Mouse (Mus musculus) ES-E14 (cell line): ENCODE measurements at regions not wholly inside any gene's neighbourhood (a gene's known extent, or its start where the extent isn't known, plus 50 kb on each side); places are given as distances from the start of the nearest gene placed in this dataset.

Experiments
- DNase-seq: peaks from one replicate; pipeline ENCODE4 v3.0.0-alpha.2; 2013; ENCODE audit warnings: low read depth, low spot score
- H3K27ac ChIP-seq: 2 replicates; pipeline ENCODE4 v1.5.1; 2012; ENCODE audit warnings: low read depth, mild to moderate bottlenecking, low read length, moderate library complexity, mixed read lengths; ENCODE audit not compliant: poor library complexity, insufficient read depth, severe bottlenecking
- H3K36me3 ChIP-seq: 2 replicates; pipeline ENCODE4 v1.6.1; 2012; ENCODE audit warnings: mild to moderate bottlenecking, low read length, moderate library complexity, mixed read lengths; ENCODE audit not compliant: control insufficient read depth, poor library complexity, insufficient read depth, severe bottlenecking
- H3K4me1 ChIP-seq, 2 experiments: fragments of 150-350 bp in 1 of 2; sonication (generic) in 1 of 2; 2 replicates each; pipeline ENCODE4 v1.6.1; 2012; ENCODE audit warnings: low read length in 2 of 2, mild to moderate bottlenecking in 1 of 2, mixed read lengths in 1 of 2; ENCODE audit not compliant: control insufficient read depth in 2 of 2, insufficient read depth in 2 of 2, poor library complexity in 1 of 2
- H3K4me3 ChIP-seq, 2 experiments: fragments of 150-350 bp in 1 of 2; sonication (generic) in 1 of 2; 2 replicates each; pipeline ENCODE4 v1.5.1; 2012; ENCODE audit warnings: low read length in 2 of 2, low read depth in 1 of 2, mild to moderate bottlenecking in 1 of 2, mixed read lengths in 1 of 2; ENCODE audit not compliant: insufficient read depth in 1 of 2, poor library complexity in 1 of 2, severe bottlenecking in 1 of 2
- H3K9ac ChIP-seq: 2 replicates; pipeline ENCODE4 v1.6.1; 2012; ENCODE audit warnings: low read depth, mild to moderate bottlenecking, low read length, mixed read lengths; ENCODE audit not compliant: poor library complexity, insufficient read depth, severe bottlenecking
- H3K9me3 ChIP-seq: fragments of 150-350 bp; sonication (generic); 2 replicates; pipeline ENCODE4 v1.6.1; 2012; ENCODE audit warnings: low read depth, mild to moderate bottlenecking, low read length; ENCODE audit not compliant: control insufficient read depth, insufficient read depth
- CHD2 ChIP-seq: IDR thresholded peaks from 2 replicates; pipeline ENCODE4 v1.6.1; 2014; ENCODE audit warnings: mild to moderate bottlenecking, low read depth, low read length, inconsistent platforms
- HCFC1 ChIP-seq: IDR thresholded peaks from 2 replicates; pipeline ENCODE4 v1.6.1; 2012; ENCODE audit warnings: low read length, inconsistent platforms, borderline replicate concordance; ENCODE audit not compliant: insufficient read depth
- MAFK ChIP-seq: IDR thresholded peaks from 2 replicates; pipeline ENCODE4 v1.6.1; 2014; ENCODE audit warnings: mild to moderate bottlenecking, low read depth, low read length, inconsistent platforms; ENCODE audit not compliant: insufficient read depth
- ZC3H11A ChIP-seq: IDR thresholded peaks from 2 replicates; pipeline ENCODE4 v1.6.1; 2012; ENCODE audit warnings: low read depth, mild to moderate bottlenecking, inconsistent platforms, low read length, borderline replicate concordance
- ZNF384 ChIP-seq: IDR thresholded peaks from 2 replicates; pipeline ENCODE4 v1.6.1; 2012; ENCODE audit warnings: low read depth, low read length, inconsistent platforms
- in situ Hi-C, 2 experiments: fragments of 600-800 bp; cut with MboI; formaldehyde crosslinking; loops; one replicate each; pipeline ENCODE4 v1.15.1; 2025; ENCODE audit warnings: low sequenced_read_pairs in 2 of 2, inconsistent platforms in 1 of 2; ENCODE audit not compliant: unreplicated experiment in 2 of 2

DNA sequence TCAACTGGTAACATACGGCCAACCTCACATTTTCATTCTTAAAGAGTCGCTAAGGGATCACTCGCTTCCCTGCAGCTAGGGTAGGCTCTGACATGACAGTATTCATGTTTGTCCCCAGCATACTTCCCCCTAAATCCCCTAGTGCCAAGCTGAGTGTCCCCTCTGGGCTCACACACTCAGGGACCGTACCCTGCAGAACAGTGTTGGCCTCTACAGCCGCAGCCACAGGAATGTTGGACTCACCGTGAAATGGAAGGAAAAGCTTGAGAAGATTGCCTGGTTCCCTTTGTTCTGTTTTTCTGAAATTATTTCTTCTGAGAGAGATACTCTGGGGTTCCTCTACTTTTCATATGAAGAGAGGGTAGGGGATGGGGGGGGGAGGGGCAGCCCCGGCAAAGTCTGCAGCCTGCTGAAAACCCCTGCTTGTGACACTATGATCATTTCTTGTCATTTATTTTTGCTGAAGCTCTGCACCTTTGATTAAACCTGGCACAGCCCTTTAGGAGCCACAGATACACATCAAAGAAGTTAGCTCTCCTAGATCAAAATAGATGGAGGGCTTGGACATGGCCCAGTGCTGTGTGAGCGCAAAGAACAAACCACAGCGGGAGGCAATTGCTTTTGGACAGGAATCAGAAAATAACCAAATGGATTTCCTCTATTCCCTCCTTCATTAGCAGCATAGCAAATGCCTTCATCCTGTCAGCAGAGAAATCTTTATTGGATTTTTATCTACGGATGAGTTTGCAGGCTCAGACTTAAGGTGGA is 312.7 kb upstream of the Id4 start:
- H3K4me3 ChIP-seq: no peak overlapping the region
- in situ Hi-C loops: no loop called here
- no peaks in the 10 kb centered on the region for H3K36me3 ChIP-seq
- H3K9ac ChIP-seq: no peak overlapping the region
- H3K9me3 ChIP-seq: no peaks in the 10 kb centered on the region; the same call in 1 of the 2 replicates
- peaks cover 3 to 4% of the 10 kb centered on the region in 2 experiments; a peak in 2 of 4 replicates for H3K4me1 ChIP-seq
- DNase-seq: no peak
- TF ChIP-seq CHD2: no peak
- TF ChIP-seq ZC3H11A: no peak
- no peak for TF ChIP-seq ZNF384
- TF ChIP-seq HCFC1: no peak
- no peak for TF ChIP-seq MAFK
- no peak overlapping the region for H3K27ac ChIP-seq

DNA sequence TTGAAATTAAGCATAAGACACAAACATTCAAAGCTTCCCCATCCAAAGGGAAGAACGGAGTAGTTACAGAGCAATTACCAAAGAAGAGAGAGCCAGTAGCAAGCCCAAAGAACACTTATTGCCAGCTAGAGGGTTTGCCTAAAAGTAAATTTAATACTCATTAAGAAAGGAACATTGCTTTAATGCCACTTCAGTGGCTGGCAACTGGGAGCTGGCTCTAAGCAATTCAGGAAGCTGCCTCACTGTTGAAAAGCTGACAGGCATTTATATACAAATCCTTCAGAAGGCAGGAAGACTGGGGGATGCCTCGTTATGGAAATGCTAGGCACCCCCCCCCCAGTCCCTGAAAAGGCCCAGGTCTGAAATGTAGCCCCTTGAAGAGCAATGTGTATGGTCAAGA is 310.6 kb upstream of the Id4 start:
- no peaks in the 10 kb centered on the region for H3K36me3 ChIP-seq
- H3K9ac ChIP-seq: no peak overlapping the region
- TF ChIP-seq CHD2: no peak
- TF ChIP-seq MAFK: no peak
- TF ChIP-seq ZNF384: no peak
- TF ChIP-seq HCFC1: no peak
- TF ChIP-seq ZC3H11A: no peak
- H3K4me1 ChIP-seq: no peaks in the 10 kb centered on the region
- H3K4me3 ChIP-seq: no peak overlapping the region
- DNase-seq: no peak
- no peaks in the 10 kb centered on the region; the same call in 1 of the 2 replicates for H3K9me3 ChIP-seq
- in situ Hi-C loops: no loop called here
- H3K27ac ChIP-seq: no peak overlapping the region

DNA sequence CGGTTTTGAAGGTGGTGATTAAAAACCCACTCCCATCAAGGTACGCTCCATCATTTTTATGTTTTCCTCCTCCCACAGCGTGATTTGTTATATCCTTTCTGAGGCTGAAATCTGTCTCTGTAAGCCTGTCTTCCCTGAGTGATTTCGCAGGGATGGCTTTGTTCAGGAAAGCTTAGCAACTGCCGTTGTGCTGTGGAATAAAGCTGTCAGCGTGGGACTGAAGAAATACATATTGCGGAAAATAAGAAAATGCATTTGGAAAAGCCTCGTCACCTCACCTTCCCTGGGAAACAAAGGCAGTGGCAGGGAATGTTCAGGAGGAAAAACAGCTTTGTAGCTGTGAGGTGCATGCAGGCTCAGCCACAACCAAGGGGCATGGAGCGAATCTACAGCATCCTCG is 310.0 kb upstream of the Id4 start:
- in situ Hi-C loops: no loop called here
- no peak for DNase-seq
- TF ChIP-seq ZC3H11A: no peak
- no peak for TF ChIP-seq HCFC1
- TF ChIP-seq ZNF384: no peak
- TF ChIP-seq MAFK: no peak
- no peak for TF ChIP-seq CHD2
- no peaks in the 10 kb centered on the region for H3K9me3 ChIP-seq
- H3K9ac ChIP-seq: no peak overlapping the region
- no peak overlapping the region for H3K27ac ChIP-seq
- no peaks in the 10 kb centered on the region for H3K36me3 ChIP-seq
- H3K4me1 ChIP-seq: no peaks in the 10 kb centered on the region
- no peak overlapping the region for H3K4me3 ChIP-seq

DNA sequence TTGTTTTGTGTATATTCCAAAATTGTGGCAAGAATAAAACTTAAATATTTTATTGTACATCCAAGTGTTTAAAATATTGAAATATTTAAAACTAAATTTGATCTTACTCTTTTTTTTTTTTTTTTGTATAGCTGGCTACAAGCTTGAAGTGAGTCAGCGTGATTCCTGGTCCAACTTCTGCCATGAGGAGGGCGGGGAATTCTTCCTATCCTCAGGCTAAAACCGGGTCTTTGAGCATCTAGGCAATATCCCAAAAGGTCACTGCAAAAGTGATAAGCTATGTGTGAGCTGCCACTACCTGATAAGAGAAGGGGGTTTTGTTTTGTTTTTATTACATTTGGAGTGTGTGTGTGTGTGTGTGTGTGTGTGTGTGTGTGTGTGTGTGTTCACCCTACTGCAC is 308.1 kb upstream of the Id4 start:
- H3K9me3 ChIP-seq: no peaks in the 10 kb centered on the region
- no peaks in the 10 kb centered on the region for H3K36me3 ChIP-seq
- DNase-seq: no peak
- no peaks in the 10 kb centered on the region for H3K4me1 ChIP-seq
- TF ChIP-seq MAFK (no peak), ZNF384 (no peak), HCFC1 (no peak), CHD2 (no peak), ZC3H11A (no peak)
- no peak overlapping the region for H3K9ac ChIP-seq
- in situ Hi-C loops: no loop called here
- H3K27ac ChIP-seq: no peak overlapping the region
- no peak overlapping the region for H3K4me3 ChIP-seq

DNA sequence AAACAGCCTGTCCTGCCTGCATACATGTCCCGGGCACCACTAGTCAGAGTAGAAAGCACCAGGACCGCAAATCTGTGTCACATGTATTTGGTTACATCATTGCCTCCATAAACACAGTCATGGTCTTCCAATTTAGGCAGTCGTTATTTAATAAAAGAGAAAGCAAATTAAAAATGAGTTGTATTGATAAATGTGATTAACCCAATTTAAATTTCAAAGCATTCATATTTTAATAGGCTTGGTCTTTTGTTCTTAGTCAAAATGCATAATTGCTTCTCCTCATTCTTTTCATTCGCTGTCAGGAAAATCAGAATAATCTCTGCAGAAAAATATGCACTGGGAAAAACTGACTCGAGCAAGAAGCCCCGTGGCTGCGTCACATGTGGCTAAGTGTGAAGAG is 307.3 kb upstream of the Id4 start:
- H3K36me3 ChIP-seq: no peaks in the 10 kb centered on the region
- H3K9ac ChIP-seq: no peak overlapping the region
- H3K4me3 ChIP-seq: no peak overlapping the region
- H3K27ac ChIP-seq: no peak overlapping the region
- TF ChIP-seq MAFK (no peak), ZNF384 (no peak), CHD2 (no peak), ZC3H11A (no peak), HCFC1 (no peak)
- in situ Hi-C loops: no loop called here
- no peaks in the 10 kb centered on the region for H3K4me1 ChIP-seq
- DNase-seq: no peak
- H3K9me3 ChIP-seq: no peaks in the 10 kb centered on the region
